Mouse (Mus musculus): Measurements from ENCODE around the gene Gm10322.

DNA sequence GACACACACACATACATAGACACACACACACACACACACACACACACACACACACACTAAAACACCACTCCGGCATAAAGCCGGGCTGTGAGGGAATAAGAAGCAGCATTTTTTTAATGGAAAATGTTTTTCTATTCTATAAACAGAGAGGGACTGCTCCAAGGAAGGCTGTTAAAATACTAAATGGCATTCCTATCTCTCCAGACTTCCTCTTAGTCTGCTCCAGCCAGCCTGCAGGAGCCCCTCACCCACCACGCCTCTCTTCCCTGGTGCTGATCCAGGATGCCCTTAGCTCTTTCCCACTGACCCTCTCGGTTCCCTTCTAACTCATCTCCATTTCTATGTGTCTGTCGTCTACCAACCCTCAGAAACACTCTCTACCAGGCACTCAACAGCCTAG is 43.9 kb upstream of the Gm10322 start:
- TF ChIP-seq CTCF (IDR thresholded peaks at IDR 0.05; ENCODE audit: insufficient read depth, low read depth, low read length) = no peak
- no peak for TF ChIP-seq POLR2A (IDR thresholded peaks at IDR 0.05; ENCODE audit: insufficient read depth, low read depth, low read length)

All from olfactory bulb, adult 2 months (tissue).